Mouse (Mus musculus) liver, embryonic 14.5 days (tissue): Measurements from ENCODE around the gene Ankrd9.

Experiments
- CTCF ChIP-seq: IDR thresholded peaks from 2 replicates; pipeline ENCODE4 v1.5.1; 2016; ENCODE audit warnings: antibody characterized with exemption, low read depth, control low read depth
- EP300 ChIP-seq: IDR thresholded peaks from 2 replicates; pipeline ENCODE4 v1.6.1; 2016; ENCODE audit warnings: antibody characterized with exemption, low read depth

- TF ChIP-seq CTCF (no peak), EP300 (no peak)
These were observed 30.5 kb downstream of the Ankrd9 start for GRCm38 (mm10) chr12:110948082-110948909.
